Mouse (Mus musculus) colon, adult 2 months (tissue): ENCODE results near the gene Rbl1. TPM values are rescaled to one million over a fixed set of nuclear protein-coding genes. Genes with fewer than 3 reads are reported as not detected.

Source experiments
- polyA plus RNA-seq: library from polyadenylated mRNA; depleted of rRNA; stranded (reverse); fragments of >200 nt; gene quantifications from 2 replicates; pipeline ENCODE4 v1.2.3, GENCODE M21; 2012; rRNA removed

The Rbl1 gene
- polyA plus RNA-seq = 6.4 and 7.1 TPM in 2 replicates

GRCm38 (mm10) chr2:157204366-157205218 lies at the start of gene Rbl1:
Gene Rbl1 (minus strand): TSS chr2:157204534.

DNA sequence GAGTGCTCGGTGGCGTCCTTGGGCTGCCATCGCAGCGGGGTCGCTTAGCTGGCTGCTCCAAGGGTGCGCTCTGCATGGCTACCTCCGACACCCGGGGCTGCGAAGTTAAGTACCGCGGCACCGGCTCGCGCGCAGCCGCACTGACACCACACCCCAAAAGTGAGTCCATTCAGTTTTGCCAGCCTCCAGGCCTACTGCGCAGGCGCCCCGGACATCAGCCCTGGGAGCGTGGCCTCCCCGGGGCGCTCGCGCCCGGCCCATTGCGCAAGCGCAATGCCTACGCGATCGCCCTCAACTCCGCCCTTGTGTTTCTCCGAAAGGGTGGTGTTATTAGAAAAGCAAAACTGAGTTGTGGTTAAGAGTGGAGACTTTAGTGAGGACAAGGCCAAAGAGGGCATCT lies 69.3 kb downstream of the Rbl1 start, which contains the start of gene Samhd1:
Samhd1 (minus strand) TSS at position 252 of the 400 bp plus-strand sequence.

Other genes with a start within 250 kb of the Rbl1 start
- gene Ndrg3, start 212.5 kb downstream of the Rbl1 start, polyA plus RNA-seq = 42.4 and 44.8 TPM in 2 replicates
- gene Dsn1, start 197.4 kb downstream of the Rbl1 start, polyA plus RNA-seq = 1.2 and 1.6 TPM in 2 replicates
- gene Soga1, start 125.3 kb downstream of the Rbl1 start, polyA plus RNA-seq = 7.4 and 9.7 TPM in 2 replicates
- gene Tldc2, start 117.5 kb downstream of the Rbl1 start, polyA plus RNA-seq = 7.1 and 7.9 TPM in 2 replicates
- 32.8 and 33.3 TPM in 2 replicates for gene Samhd1, start 69.3 kb downstream of the Rbl1 start, polyA plus RNA-seq
- 230 and 238 TPM in 2 replicates for gene Rpn2, start 74.5 kb upstream of the Rbl1 start, polyA plus RNA-seq
- 0.12 and 0.16 TPM in 2 replicates for gene Mroh8, start 75.0 kb upstream of the Rbl1 start, polyA plus RNA-seq
- not detected in 2 replicates for gene Ghrh, start 143.0 kb upstream of the Rbl1 start, polyA plus RNA-seq
- 81.6 and 83.3 TPM in 2 replicates for gene Manbal, start 163.1 kb upstream of the Rbl1 start, polyA plus RNA-seq
- gene Src, start 213.9 kb upstream of the Rbl1 start, polyA plus RNA-seq = 119 and 148 TPM in 2 replicates